Mouse (Mus musculus) MEL (cell line): ENCODE results near the gene Wdr45b. TPM values are rescaled to one million over a fixed set of nuclear protein-coding genes. Genes with fewer than 3 reads are reported as not detected.

Source experiments
- DNase-seq: peaks from one replicate; pipeline ENCODE4 v3.0.0; 2011; ENCODE audit warnings: low read depth, low spot score
- H3K27ac ChIP-seq: 2 replicates; pipeline ENCODE4 v1.5.1; 2012; ENCODE audit warnings: low read depth, mild to moderate bottlenecking, control low read depth, low read length, moderate library complexity; ENCODE audit not compliant: control insufficient read depth
- H3K27me3 ChIP-seq, 2 experiments: fragments of 150-350 bp in 1 of 2; sonication (generic) in 1 of 2; 2 replicates each; pipeline ENCODE4 v1.6.1; 2012; ENCODE audit warnings: low read length in 2 of 2, mild to moderate bottlenecking in 2 of 2, improper control_type of control experiment in 1 of 2, moderate library complexity in 1 of 2; ENCODE audit not compliant: insufficient read depth in 2 of 2, control insufficient read depth in 1 of 2
- H3K36me3 ChIP-seq, 2 experiments: 2 replicates each; pipeline ENCODE4 v1.6.1; 2012 to 2014; ENCODE audit warnings: low read length in 2 of 2, improper control_type of control experiment in 1 of 2, inconsistent platforms in 1 of 2, mild to moderate bottlenecking in 1 of 2; ENCODE audit not compliant: insufficient read depth in 2 of 2, control insufficient read depth in 1 of 2
- H3K4me1 ChIP-seq, 2 experiments: fragments of 150-350 bp in 1 of 2; sonication (generic) in 1 of 2; 2 replicates each; pipeline ENCODE4 v1.6.1; 2012; ENCODE audit warnings: low read length in 2 of 2, improper control_type of control experiment in 1 of 2, mild to moderate bottlenecking in 1 of 2; ENCODE audit not compliant: insufficient read depth in 2 of 2, control insufficient read depth in 1 of 2
- H3K4me3 ChIP-seq, 2 experiments: fragments of 150-350 bp in 1 of 2; sonication (generic) in 1 of 2; 2 replicates each; pipeline ENCODE4 v1.5.1; 2012; ENCODE audit warnings: low read depth in 2 of 2, low read length in 2 of 2, mild to moderate bottlenecking in 2 of 2, moderate library complexity in 2 of 2, control low read depth in 1 of 2, improper control_type of control experiment in 1 of 2; ENCODE audit not compliant: control insufficient read depth in 1 of 2, insufficient read depth in 1 of 2
- H3K79me2 ChIP-seq: 2 replicates; pipeline ENCODE4 v1.6.1; 2012; ENCODE audit warnings: mild to moderate bottlenecking, low read length, moderate library complexity; ENCODE audit not compliant: control insufficient read depth, poor library complexity, insufficient read depth
- H3K9ac ChIP-seq: 2 replicates; pipeline ENCODE4 v1.6.1; 2012; ENCODE audit warnings: low read depth, mild to moderate bottlenecking, control low read depth, low read length, moderate library complexity; ENCODE audit not compliant: control insufficient read depth, poor library complexity, severe bottlenecking
- H3K9me3 ChIP-seq: fragments of 150-350 bp; sonication (generic); replicated peaks from 2 replicates; pipeline ENCODE4 v1.6.1; 2012; ENCODE audit warnings: mild to moderate bottlenecking, low read length, improper control_type of control experiment, moderate library complexity; ENCODE audit not compliant: insufficient read depth
- BHLHE40 ChIP-seq: IDR thresholded peaks from 2 replicates; pipeline ENCODE4 v1.6.1; 2012; ENCODE audit warnings: low read depth, mild to moderate bottlenecking, inconsistent platforms, low read length, improper control_type of control experiment, borderline replicate concordance
- CHD1 ChIP-seq: IDR thresholded peaks from 2 replicates; pipeline ENCODE4 v1.6.1; 2012; ENCODE audit warnings: low read depth, mild to moderate bottlenecking, inconsistent platforms, low read length, improper control_type of control experiment
- CHD2 ChIP-seq: IDR thresholded peaks from 2 replicates; pipeline ENCODE4 v1.6.1; 2011; ENCODE audit warnings: low read length, improper control_type of control experiment
- CTCF ChIP-seq, 3 experiments: IDR thresholded peaks in 2 of 3; conservative IDR thresholded peaks in 1 of 3; 2 replicates each; pipeline ENCODE4 v1.5.1; 2011 to 2012; ENCODE audit warnings: low read length in 3 of 3, low read depth in 2 of 3, mild to moderate bottlenecking in 2 of 3, improper control_type of control experiment in 1 of 3, inconsistent platforms in 1 of 3, mixed read lengths in 1 of 3, moderate library complexity in 1 of 3; ENCODE audit not compliant: control insufficient read depth in 1 of 3, insufficient read depth in 1 of 3, poor library complexity in 1 of 3, severe bottlenecking in 1 of 3
- E2F4 ChIP-seq: IDR thresholded peaks from 2 replicates; pipeline ENCODE4 v1.6.1; 2011; ENCODE audit warnings: low read depth, low read length, improper control_type of control experiment, borderline replicate concordance
- EP300 ChIP-seq, 2 experiments: IDR thresholded peaks; 2 replicates each; pipeline ENCODE4 v1.6.1; 2011; ENCODE audit warnings: improper control_type of control experiment in 2 of 2, low read length in 2 of 2, low read depth in 1 of 2, mild to moderate bottlenecking in 1 of 2
- ETS1 ChIP-seq: IDR thresholded peaks from 2 replicates; pipeline ENCODE4 v1.6.1; 2012; ENCODE audit warnings: low read depth, mild to moderate bottlenecking, inconsistent platforms, low read length, improper control_type of control experiment, moderate library complexity
- GABPA ChIP-seq: IDR thresholded peaks from 2 replicates; pipeline ENCODE4 v1.6.1; 2012; ENCODE audit warnings: low read depth, mild to moderate bottlenecking, inconsistent platforms, low read length, improper control_type of control experiment, moderate library complexity
- HCFC1 ChIP-seq: IDR thresholded peaks from 2 replicates; pipeline ENCODE4 v1.6.1; 2012; ENCODE audit warnings: low read depth, mild to moderate bottlenecking, inconsistent platforms, low read length, improper control_type of control experiment, moderate library complexity
- MAX ChIP-seq: IDR thresholded peaks from 2 replicates; pipeline ENCODE4 v1.6.1; 2011; ENCODE audit warnings: low read length, improper control_type of control experiment
- MEF2A ChIP-seq: IDR thresholded peaks from 2 replicates; pipeline ENCODE4 v1.6.1; 2014; ENCODE audit warnings: low read depth, mild to moderate bottlenecking, inconsistent platforms, low read length, improper control_type of control experiment; ENCODE audit not compliant: poor library complexity, insufficient replicate concordance, severe bottlenecking; ENCODE audit errors: extremely low read depth
- MXI1 ChIP-seq: IDR thresholded peaks from 2 replicates; pipeline ENCODE4 v1.6.1; 2011; ENCODE audit warnings: mild to moderate bottlenecking, low read depth, low read length, improper control_type of control experiment
- MYB ChIP-seq: IDR thresholded peaks from 2 replicates; pipeline ENCODE4 v1.6.1; 2011; ENCODE audit warnings: mild to moderate bottlenecking, low read depth, low read length, improper control_type of control experiment
- MYC ChIP-seq: IDR thresholded peaks from 2 replicates; pipeline ENCODE4 v1.6.1; 2011; ENCODE audit warnings: low read depth, mild to moderate bottlenecking, low read length, improper control_type of control experiment, moderate library complexity
- NELFE ChIP-seq: IDR thresholded peaks from 2 replicates; pipeline ENCODE4 v1.6.1; 2011; ENCODE audit warnings: low read depth, low read length, improper control_type of control experiment
- POLR2AphosphoS2 ChIP-seq: IDR thresholded peaks from 2 replicates; pipeline ENCODE4 v1.6.1; 2011; ENCODE audit warnings: low read length, improper control_type of control experiment
- RAD21 ChIP-seq: IDR thresholded peaks from 2 replicates; pipeline ENCODE4 v1.6.1; 2011; ENCODE audit warnings: mild to moderate bottlenecking, low read depth, low read length, improper control_type of control experiment
- SIN3A ChIP-seq: IDR thresholded peaks from 2 replicates; pipeline ENCODE4 v1.6.1; 2012; ENCODE audit warnings: low read length, improper control_type of control experiment, inconsistent platforms
- SMC3 ChIP-seq: IDR thresholded peaks from 2 replicates; pipeline ENCODE4 v1.6.1; 2011; ENCODE audit warnings: low read depth, low read length, improper control_type of control experiment
- TAL1 ChIP-seq: IDR thresholded peaks from 2 replicates; pipeline ENCODE4 v1.6.1; 2012; ENCODE audit warnings: mild to moderate bottlenecking, inconsistent platforms, low read length, moderate library complexity, mixed read lengths
- USF1 ChIP-seq: IDR thresholded peaks from 2 replicates; pipeline ENCODE4 v1.6.1; 2014; ENCODE audit warnings: low read depth, mild to moderate bottlenecking, inconsistent platforms, low read length, improper control_type of control experiment, moderate library complexity
- ZC3H11A ChIP-seq: IDR thresholded peaks from 2 replicates; pipeline ENCODE4 v1.6.1; 2012; ENCODE audit warnings: low read depth, mild to moderate bottlenecking, inconsistent platforms, low read length, improper control_type of control experiment
- ZKSCAN1 ChIP-seq: IDR thresholded peaks from 2 replicates; pipeline ENCODE4 v1.6.1; 2012; ENCODE audit warnings: low read depth, mild to moderate bottlenecking, inconsistent platforms, low read length, improper control_type of control experiment, moderate library complexity
- polyA plus RNA-seq, 2 experiments: library from polyadenylated mRNA; stranded (reverse) in 1 of 2; unstranded in 1 of 2; fragments of >175 nt in 1 of 2; fragments of >200 nt in 1 of 2; gene quantifications; 2 replicates each; pipeline versions ENCODE4 v1.2.1 to v1.2.4; 2012; ENCODE audit warnings: low replicate concordance in 2 of 2, low read depth in 1 of 2; ENCODE audit not compliant: insufficient read length in 2 of 2, insufficient read depth in 1 of 2, missing spikeins in 1 of 2
- total RNA-seq: library from RNA; depleted of rRNA; stranded (reverse); fragments of 300-350 nt; gene quantifications from 2 replicates; pipeline ENCODE4 v1.2.3, GENCODE M21; 2012

Wdr45b gene
- total and polyA plus RNA-seq, 3 experiments: 39.3 to 41.9 TPM; not detected in 1

- H3K9me3 ChIP-seq: no peaks in the 10 kb centered on the region
- no peak for DNase-seq
- no peak overlapping the region for H3K27ac ChIP-seq
- TF ChIP-seq E2F4: no peak
- peaks cover 0 to 1% of the 10 kb centered on the region in 2 experiments; a peak in 1 of 4 replicates for H3K4me1 ChIP-seq
- H3K9ac ChIP-seq: no peak overlapping the region
- H3K4me3 ChIP-seq: no peak overlapping the region
- no peaks in the 10 kb centered on the region for H3K27me3 ChIP-seq
- H3K36me3 ChIP-seq: peaks cover 0 to 31% of the 10 kb centered on the region in 2 experiments; a peak in 2 of 4 replicates
- H3K79me2 ChIP-seq: no peaks in the 10 kb centered on the region
These were observed 47.6 kb downstream of the Wdr45b start for GRCm38 (mm10) chr11:121306608-121307007.

GRCm38 (mm10) chr11:121305371-121305770 is 48.9 kb downstream of the Wdr45b start:
- no peak overlapping the region for H3K9ac ChIP-seq
- TF ChIP-seq BHLHE40 (no peak), NELFE (no peak), TAL1 (no peak), MYC (no peak), ZKSCAN1 (no peak), SMC3 (no peak), CHD2 (no peak), MAX (no peak), RAD21 (no peak), GABPA (no peak), SIN3A (no peak)
- TF ChIP-seq, all 39 proteins: peak for 0
- H3K4me3 ChIP-seq: no peak overlapping the region
- peaks cover 0 to 1% of the 10 kb centered on the region in 2 experiments; a peak in 1 of 4 replicates for H3K4me1 ChIP-seq
- H3K27me3 ChIP-seq: no peaks in the 10 kb centered on the region
- no peak for DNase-seq
- peaks cover 0 to 31% of the 10 kb centered on the region in 2 experiments; a peak in 2 of 4 replicates for H3K36me3 ChIP-seq
- no peaks in the 10 kb centered on the region for H3K79me2 ChIP-seq
- H3K9me3 ChIP-seq: no peaks in the 10 kb centered on the region
- H3K27ac ChIP-seq: no peak overlapping the region

- no peak overlapping the region for H3K9ac ChIP-seq
- H3K27ac ChIP-seq: no peak overlapping the region
- DNase-seq: no peak
- no peaks in the 10 kb centered on the region for H3K4me1 ChIP-seq
- peaks cover 0 to 38% of the 10 kb centered on the region in 2 experiments; a peak in 2 of 4 replicates for H3K36me3 ChIP-seq
- no peaks in the 10 kb centered on the region; the same call in 1 of the 2 replicates for H3K79me2 ChIP-seq
- H3K4me3 ChIP-seq: no peak overlapping the region
- no peak for TF ChIP-seq ETS1
- no peak for TF ChIP-seq E2F4
- TF ChIP-seq SMC3: no peak
- no peak for TF ChIP-seq EP300 (IDR thresholded peaks at IDR 0.05; ENCODE audit: low read depth in 1 of 2, low read length in 2 of 2)
- TF ChIP-seq MXI1: no peak
- no peak for TF ChIP-seq MYC
- no peak for TF ChIP-seq ZKSCAN1
- TF ChIP-seq USF1: no peak
- TF ChIP-seq NELFE: no peak
- TF ChIP-seq ZC3H11A: no peak
- no peak for TF ChIP-seq HCFC1
- no peak for TF ChIP-seq POLR2AphosphoS2
- TF ChIP-seq CTCF (IDR thresholded peaks at IDR 0.05 in 2 of 3, conservative IDR thresholded peaks at IDR 0.05 in 1 of 3; ENCODE audit: control insufficient read depth in 1 of 3, insufficient read depth in 1 of 3, low read depth in 2 of 3, low read length in 3 of 3, poor library complexity in 1 of 3, severe bottlenecking in 1 of 3): no peak
- TF ChIP-seq CHD1: no peak
- TF ChIP-seq MEF2A: no peak
- no peak for TF ChIP-seq RAD21
- TF ChIP-seq MYB: no peak
- no peaks in the 10 kb centered on the region for H3K27me3 ChIP-seq
- no peaks in the 10 kb centered on the region for H3K9me3 ChIP-seq
These were observed 54.0 kb downstream of the Wdr45b start for GRCm38 (mm10) chr11:121300265-121300664.
